Mouse (Mus musculus) stomach, embryonic 16.5 days (tissue): Measurements from ENCODE around the gene Gm43720. TPM values are rescaled to one million over a fixed set of nuclear protein-coding genes. Genes with fewer than 3 reads are reported as not detected.

Experiments
- ATAC-seq: fragments of 200-750 bp; cut with Nextera tagmentation; 2 replicates; pipeline ENCODE4 v1.8.0; 2017; ENCODE audit warnings: moderate number of reproducible peaks, moderate TSS enrichment; ENCODE audit not compliant: insufficient read depth, low FRiP score
- H3K27ac ChIP-seq: fragments of 300-500 bp; sonication (generic); 2 replicates; pipeline ENCODE4 v1.5.1; 2014; ENCODE audit warnings: low read length
- H3K27me3 ChIP-seq: fragments of 300-500 bp; sonication (generic); 2 replicates; pipeline ENCODE4 v1.6.1; 2014; ENCODE audit warnings: low read length, control low read depth, mixed read lengths; ENCODE audit not compliant: control insufficient read depth, insufficient read depth
- H3K36me3 ChIP-seq: fragments of 300-500 bp; sonication (generic); 2 replicates; pipeline ENCODE4 v1.6.1; 2014; ENCODE audit warnings: low read length; ENCODE audit not compliant: control insufficient read depth, insufficient read depth
- H3K4me1 ChIP-seq: fragments of 300-500 bp; sonication (generic); 2 replicates; pipeline ENCODE4 v1.6.1; 2014; ENCODE audit warnings: low read length, control low read depth, mixed read lengths; ENCODE audit not compliant: control insufficient read depth, insufficient read depth
- H3K4me2 ChIP-seq: fragments of 300-500 bp; sonication (generic); 2 replicates; pipeline ENCODE4 v1.6.1; 2014; ENCODE audit warnings: low read depth, low read length, mixed read lengths
- H3K4me3 ChIP-seq: fragments of 300-500 bp; sonication (generic); replicated peaks from 2 replicates; pipeline ENCODE4 v1.5.1; 2014; ENCODE audit warnings: mild to moderate bottlenecking, low read length
- H3K9ac ChIP-seq: fragments of 300-500 bp; sonication (generic); 2 replicates; pipeline ENCODE4 v1.6.1; 2014; ENCODE audit warnings: low read length
- H3K9me3 ChIP-seq: fragments of 300-500 bp; sonication (generic); replicated peaks from 2 replicates; pipeline ENCODE4 v1.6.1; 2016; ENCODE audit warnings: low read length, control low read depth; ENCODE audit not compliant: control insufficient read depth
- WGBS: fragments of 180-500 bp; shearing (Covaris S2); extraction: QIAGEN DNeasy Blood & Tissue Kit; methylation state at CpG from one replicate; pipeline ENCODE4 v1.1.7; 2014; 5-methylcytosine and 5-hydroxymethylcytosine counted together
- polyA plus RNA-seq: library from polyadenylated mRNA; unstranded; fragments of >200 nt; fragmentation: Nextera tagmentation; extraction: Ambion mirVana; gene quantifications from 2 replicates; pipeline ENCODE4 v1.2.1, GENCODE M21; 2015

Gm43720 gene
- polyA plus RNA-seq, 1 experiment from 2014 or later = 0.13 TPM

GRCm38 (mm10) chr5:138280425-138280768 lies 639 bp upstream of the Gm43720 start:
- Histone ChIP-seq H3K36me3 (no peaks in the 10 kb centered on the region), H3K9me3 (peaks cover 4% of the 10 kb centered on the region; the same call in 1 of the 2 replicates), H3K4me2 (peak overlapping the region; percentile 75), H3K4me1 (peaks cover 20% of the 10 kb centered on the region; the same call in 1 of the 2 replicates), H3K9ac (no peak overlapping the region; the same call in 1 of the 2 replicates), H3K27ac (no peak overlapping the region; the same call in 1 of the 2 replicates), H3K4me3 (peak overlapping the region; percentile 49), H3K27me3 (no peaks in the 10 kb centered on the region)
- WGBS = 22% methylated on average over 26 of the region's 26 CpGs
- ATAC-seq = no peak

GRCm38 (mm10) chr5:138277994-138278393 lies 1.8 kb downstream of the Gm43720 start:
- no peak overlapping the region for H3K4me2 ChIP-seq
- H3K27me3 ChIP-seq = no peaks in the 10 kb centered on the region
- H3K9me3 ChIP-seq = peaks cover 4% of the 10 kb centered on the region; the same call in 1 of the 2 replicates
- no peak overlapping the region for H3K4me3 ChIP-seq
- no peak overlapping the region for H3K9ac ChIP-seq
- peaks cover 23% of the 10 kb centered on the region; the same call in 1 of the 2 replicates for H3K4me1 ChIP-seq
- H3K36me3 ChIP-seq = no peaks in the 10 kb centered on the region
- no peak for ATAC-seq
- no peak overlapping the region for H3K27ac ChIP-seq
- 92% methylated on average over 7 of the region's 7 CpGs for WGBS

DNA sequence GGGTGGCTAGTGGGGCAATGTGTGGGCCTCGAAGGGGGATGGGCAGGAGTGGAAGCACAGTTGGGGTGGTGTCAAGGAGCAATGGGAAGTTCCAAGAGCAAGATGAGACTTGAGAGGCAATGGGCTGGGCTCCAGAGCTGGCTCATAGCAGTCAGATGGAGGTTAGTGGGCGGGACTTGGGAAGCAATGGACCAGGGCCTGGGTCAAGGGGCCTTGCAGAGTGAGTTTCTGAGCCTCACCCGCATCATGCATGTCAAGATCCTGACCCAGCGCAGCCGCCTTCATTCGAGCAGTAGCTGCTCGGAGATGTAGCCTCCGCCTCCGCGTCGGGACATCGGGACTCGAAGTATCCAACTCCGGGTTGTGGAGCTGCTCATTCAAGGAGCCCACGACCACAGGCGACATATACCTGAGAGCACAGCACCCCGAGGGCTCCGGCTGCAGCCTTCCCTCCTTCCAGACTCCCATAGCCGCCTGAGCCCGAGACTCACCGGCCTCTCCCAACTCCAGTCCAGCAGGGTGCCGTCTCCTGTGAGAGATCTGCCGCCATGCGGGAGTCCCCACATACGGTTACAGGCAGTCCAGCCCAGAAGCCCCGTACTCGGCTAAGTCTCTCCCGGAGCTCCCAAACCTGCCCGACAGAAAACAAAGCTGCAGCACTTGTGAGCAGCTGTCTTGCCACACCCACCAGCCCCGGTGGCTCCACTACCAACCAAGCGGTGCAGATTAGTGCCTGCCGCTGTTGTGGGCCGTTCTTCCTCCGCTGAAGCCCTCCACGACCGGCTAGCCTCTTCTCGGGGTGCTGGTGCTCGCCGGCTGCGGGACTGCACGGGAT lies 4.3 kb downstream of the Gm43720 start:
- H3K4me2 ChIP-seq = peak overlapping the region; percentile 48
- peaks cover 29% of the 10 kb centered on the region; the same call in 1 of the 2 replicates for H3K4me1 ChIP-seq
- peak overlapping the region; percentile 57 for H3K9ac ChIP-seq
- H3K27me3 ChIP-seq = no peaks in the 10 kb centered on the region
- peak overlapping the region; percentile 53 for H3K27ac ChIP-seq
- H3K9me3 ChIP-seq = peaks cover 1% of the 10 kb centered on the region; the same call in 1 of the 2 replicates
- ATAC-seq = no peak
- H3K36me3 ChIP-seq = no peaks in the 10 kb centered on the region
- WGBS = 32% methylated on average over 41 of the region's 41 CpGs
- peak overlapping the region; percentile 22; the same call in 1 of the 2 replicates for H3K4me3 ChIP-seq

GRCm38 (mm10) chr5:138274186-138274585 lies 5.6 kb downstream of the Gm43720 start:
- no peak overlapping the region for H3K27ac ChIP-seq
- H3K9me3 ChIP-seq = no peaks in the 10 kb centered on the region
- no peak overlapping the region for H3K4me2 ChIP-seq
- WGBS = 73% methylated on average over 8 of the region's 8 CpGs
- H3K9ac ChIP-seq = no peak overlapping the region
- peaks cover 24% of the 10 kb centered on the region; the same call in 1 of the 2 replicates for H3K4me1 ChIP-seq
- H3K36me3 ChIP-seq = no peaks in the 10 kb centered on the region
- H3K27me3 ChIP-seq = no peaks in the 10 kb centered on the region
- no peak for ATAC-seq
- H3K4me3 ChIP-seq = no peak overlapping the region

DNA sequence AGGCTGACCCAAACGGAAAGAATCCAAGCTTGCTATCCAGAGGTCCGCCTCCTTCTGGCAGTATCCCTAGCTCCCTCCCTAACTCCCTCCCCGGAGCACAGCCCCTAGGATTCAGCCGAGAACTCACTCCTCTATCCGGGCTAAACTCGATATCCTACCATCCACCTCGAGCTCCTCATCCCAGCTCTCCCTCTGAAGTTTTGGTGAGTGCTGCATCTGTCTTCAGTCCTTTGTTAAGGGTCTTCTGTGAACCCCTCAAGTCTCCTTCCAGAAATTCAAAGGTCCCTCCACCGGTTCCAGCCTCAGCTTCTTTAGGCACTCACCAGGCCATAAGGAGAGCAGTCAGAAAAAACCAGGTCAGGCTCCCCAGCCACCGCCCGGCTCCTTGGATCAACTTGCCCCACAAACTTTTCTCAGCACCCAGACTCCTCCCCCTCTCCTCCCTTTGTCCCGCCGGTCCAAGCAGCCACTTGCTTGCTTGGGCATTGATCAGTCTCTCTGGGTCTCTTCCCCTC lies 7.3 kb downstream of the Gm43720 start, which contains the start of gene Gal3st4:
Gene Gal3st4, minus strand, starts transcription at position 432 of the 515 bp plus-strand sequence.
- H3K27ac ChIP-seq = peak within 1 kb of the TSS; percentile 73
- H3K4me2 ChIP-seq = peak within 1 kb of the TSS; percentile 49
- no peaks in the 10 kb centered on the region for H3K36me3 ChIP-seq
- no peaks in the 10 kb centered on the region for H3K27me3 ChIP-seq
- peak; percentile 59; the same call in 1 of the 2 replicates for ATAC-seq
- no peaks in the 10 kb centered on the region for H3K9me3 ChIP-seq
- peak within 1 kb of the TSS; percentile 68 for H3K9ac ChIP-seq
- 4% methylated on average over 12 of the region's 12 CpGs for WGBS
- H3K4me3 ChIP-seq = peak within 1 kb of the TSS; percentile 36
- peaks cover 19% of the 10 kb centered on the region; the same call in 1 of the 2 replicates for H3K4me1 ChIP-seq

GRCm38 (mm10) chr5:138271232-138271631 lies 8.5 kb downstream of the Gm43720 start:
- Histone ChIP-seq H3K4me1 (peaks cover 18% of the 10 kb centered on the region; the same call in 1 of the 2 replicates), H3K4me3 (no peak overlapping the region), H3K36me3 (no peaks in the 10 kb centered on the region), H3K4me2 (no peak overlapping the region), H3K27me3 (no peaks in the 10 kb centered on the region), H3K9ac (no peak overlapping the region), H3K27ac (no peak overlapping the region), H3K9me3 (no peaks in the 10 kb centered on the region)
- ATAC-seq = no peak
- 50% methylated on average over 3 of the region's 3 CpGs for WGBS

DNA sequence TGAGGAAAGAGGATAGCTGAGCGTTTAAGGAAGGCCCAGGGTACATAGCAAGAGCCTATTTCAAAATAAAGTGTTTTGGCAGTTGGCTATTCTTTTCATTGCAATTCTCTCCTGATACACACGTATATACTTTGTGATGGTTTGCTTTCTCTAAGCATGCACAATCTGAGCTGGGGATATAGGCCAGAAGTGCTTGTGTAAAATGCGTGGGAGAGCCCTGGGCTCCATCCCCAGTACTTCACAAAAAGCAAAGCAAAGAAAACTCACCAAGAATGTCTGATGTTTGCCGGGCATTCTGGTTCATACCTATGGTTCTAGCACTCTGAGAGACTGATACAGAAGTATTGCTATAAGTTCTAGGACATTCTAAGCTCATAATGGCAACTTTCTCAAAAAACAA lies 10.8 kb downstream of the Gm43720 start:
- Histone ChIP-seq H3K4me3 (no peak overlapping the region), H3K9ac (no peak overlapping the region), H3K27ac (no peak overlapping the region), H3K4me2 (no peak overlapping the region), H3K9me3 (no peaks in the 10 kb centered on the region), H3K4me1 (peaks cover 11% of the 10 kb centered on the region), H3K27me3 (no peaks in the 10 kb centered on the region), H3K36me3 (no peaks in the 10 kb centered on the region)
- WGBS = 65% methylated on average over 4 of the region's 4 CpGs
- ATAC-seq = no peak

DNA sequence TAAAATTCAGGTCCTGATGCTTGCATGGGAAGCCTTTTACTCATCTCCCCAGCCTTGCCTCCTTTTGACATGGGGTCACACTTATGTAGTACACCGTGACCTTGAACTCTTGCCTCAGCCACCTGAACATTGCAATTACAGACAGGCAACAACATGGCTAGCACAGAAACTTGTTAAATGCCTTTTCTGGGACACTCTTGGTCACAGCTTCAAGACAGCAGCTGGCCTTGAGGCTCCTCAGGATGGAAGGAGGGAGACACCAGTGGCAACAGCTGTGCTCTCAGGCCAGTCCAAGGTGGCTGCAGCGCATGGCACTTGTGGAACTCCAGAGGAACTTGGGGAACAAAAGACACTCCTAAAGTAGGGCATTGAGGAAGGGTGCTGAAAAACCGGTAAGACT lies 12.6 kb downstream of the Gm43720 start:
- Histone ChIP-seq H3K36me3 (no peaks in the 10 kb centered on the region), H3K27me3 (no peaks in the 10 kb centered on the region), H3K27ac (no peak overlapping the region), H3K4me2 (no peak overlapping the region), H3K4me1 (peaks cover 19% of the 10 kb centered on the region), H3K9ac (no peak overlapping the region), H3K4me3 (no peak overlapping the region), H3K9me3 (no peaks in the 10 kb centered on the region)
- no peak for ATAC-seq
- 89% methylated on average over 3 of the region's 3 CpGs for WGBS

DNA sequence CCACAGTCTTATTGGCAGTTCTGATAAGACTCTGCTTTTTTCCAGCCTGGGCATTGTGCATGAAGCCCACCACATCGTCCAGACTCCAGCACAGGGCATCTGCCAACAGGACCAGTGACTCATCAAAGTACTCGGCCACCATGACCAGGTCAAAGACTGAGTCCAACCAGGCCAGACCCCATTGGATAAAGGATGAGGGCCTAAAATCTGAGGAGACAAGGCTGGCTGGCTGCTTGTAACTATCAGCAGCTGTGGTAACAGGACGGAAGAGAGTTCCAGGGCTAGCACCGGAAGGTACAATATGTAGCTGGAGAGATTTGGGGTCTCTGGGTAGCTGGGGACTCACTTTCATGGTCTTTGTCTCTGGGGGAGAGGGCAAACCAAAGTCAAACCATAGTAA lies 14.0 kb downstream of the Gm43720 start:
- no peaks in the 10 kb centered on the region for H3K9me3 ChIP-seq
- H3K27me3 ChIP-seq = no peaks in the 10 kb centered on the region
- H3K9ac ChIP-seq = no peak overlapping the region
- no peak for ATAC-seq
- no peak overlapping the region for H3K27ac ChIP-seq
- 96% methylated on average over 4 of the region's 4 CpGs for WGBS
- H3K4me2 ChIP-seq = no peak overlapping the region
- H3K4me1 ChIP-seq = peaks cover 17% of the 10 kb centered on the region
- H3K4me3 ChIP-seq = no peak overlapping the region
- H3K36me3 ChIP-seq = peaks cover 8% of the 10 kb centered on the region
